Mouse (Mus musculus) cerebellum, postnatal 36 days (tissue): ENCODE measurements around the gene Rhobtb1.

ENCODE experiments used
- DNase-seq, 2 experiments: peaks; one replicate each; pipeline ENCODE4 v3.0.0; 2021 to 2022; ENCODE audit warnings: mixed read lengths in 2 of 2

Gene Rhobtb1

DNA sequence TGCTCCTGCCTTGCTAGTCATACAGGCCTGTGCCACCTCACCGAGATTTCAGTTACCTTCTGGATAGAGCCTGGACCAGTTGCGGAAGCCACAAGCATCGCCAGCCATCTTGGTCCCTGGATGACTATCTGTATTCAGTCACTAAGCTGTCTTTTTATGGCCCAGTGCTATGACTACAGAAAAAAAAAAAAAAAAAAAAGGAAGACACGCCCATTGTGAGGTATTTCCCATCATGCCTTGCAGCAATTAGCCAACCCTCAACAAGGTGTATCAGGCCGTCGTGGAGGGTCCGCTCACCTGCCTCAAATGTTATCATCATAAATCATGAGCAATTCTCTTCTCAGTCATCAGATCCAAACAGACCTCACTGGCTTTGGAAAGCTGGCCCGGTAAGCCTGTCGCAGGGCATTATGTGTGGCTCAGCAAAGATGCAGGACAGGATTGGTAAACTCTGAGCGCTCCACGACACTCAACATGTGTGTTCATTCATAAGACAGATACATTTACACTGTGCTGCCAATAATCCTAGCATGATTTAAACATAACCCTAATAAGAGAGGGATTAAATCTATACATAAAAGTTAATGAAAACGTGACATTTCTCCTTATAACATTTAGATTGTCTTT lies 176.9 kb downstream of the Rhobtb1 start:
- no peak for DNase-seq

DNA sequence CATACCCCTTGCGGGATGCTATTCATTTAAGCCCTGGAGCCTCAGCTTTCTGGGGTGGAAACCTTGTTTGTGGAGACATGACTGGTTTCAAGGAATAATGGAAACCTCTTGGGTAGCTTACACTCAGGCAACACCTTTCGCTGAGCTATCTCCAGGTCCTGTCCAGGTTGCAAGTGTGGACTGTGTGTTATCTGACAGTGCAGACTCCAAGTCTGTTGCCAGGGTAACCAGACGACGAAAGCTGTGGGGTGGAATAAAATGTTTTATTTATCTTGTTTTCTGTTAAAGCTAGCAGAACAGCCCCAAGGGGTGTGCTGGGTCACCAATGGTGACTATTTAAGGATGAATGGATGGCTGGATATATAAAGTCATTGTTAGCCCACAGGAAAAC lies 177.4 kb downstream of the Rhobtb1 start:
- DNase-seq = no peak

DNA sequence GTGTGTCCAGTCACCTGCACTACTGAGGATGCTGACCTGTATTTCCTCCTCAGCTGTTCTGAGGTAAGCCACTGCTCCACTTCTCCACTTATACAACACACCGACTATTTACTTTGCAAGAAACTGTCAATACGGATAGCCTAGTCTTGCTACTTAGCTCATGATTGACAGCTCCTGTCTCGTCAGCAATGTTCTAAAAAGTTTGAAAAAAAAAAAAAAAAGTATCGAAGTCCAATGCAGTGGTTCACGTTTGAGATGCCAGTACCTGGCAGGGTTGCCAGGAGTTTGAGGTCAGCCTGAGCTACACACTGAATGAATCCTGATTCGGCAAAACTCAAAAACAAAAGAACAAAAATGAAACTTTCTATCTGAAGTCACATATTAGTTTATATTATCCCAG lies 180.0 kb downstream of the Rhobtb1 start:
- no peak for DNase-seq

DNA sequence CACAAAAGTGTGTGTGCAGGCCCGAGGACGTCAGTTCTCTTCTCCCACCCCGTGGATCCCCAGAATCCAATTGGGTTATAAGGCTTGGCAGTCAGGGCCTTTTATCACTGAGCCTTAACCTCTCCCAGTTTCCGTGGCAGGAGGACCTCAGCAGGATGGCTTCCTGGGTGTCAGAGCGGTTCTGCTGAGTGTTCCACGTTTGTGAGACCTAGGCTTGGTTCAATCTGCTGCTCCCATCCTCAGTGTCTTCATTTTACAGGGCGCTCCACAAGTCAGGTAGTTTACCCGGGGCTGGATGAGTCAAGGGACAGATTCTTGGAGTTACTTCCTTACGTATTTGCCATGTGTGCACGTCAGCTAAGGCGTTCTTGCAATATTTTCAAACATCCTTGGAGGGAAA lies 182.0 kb downstream of the Rhobtb1 start:
- no peak for DNase-seq

DNA sequence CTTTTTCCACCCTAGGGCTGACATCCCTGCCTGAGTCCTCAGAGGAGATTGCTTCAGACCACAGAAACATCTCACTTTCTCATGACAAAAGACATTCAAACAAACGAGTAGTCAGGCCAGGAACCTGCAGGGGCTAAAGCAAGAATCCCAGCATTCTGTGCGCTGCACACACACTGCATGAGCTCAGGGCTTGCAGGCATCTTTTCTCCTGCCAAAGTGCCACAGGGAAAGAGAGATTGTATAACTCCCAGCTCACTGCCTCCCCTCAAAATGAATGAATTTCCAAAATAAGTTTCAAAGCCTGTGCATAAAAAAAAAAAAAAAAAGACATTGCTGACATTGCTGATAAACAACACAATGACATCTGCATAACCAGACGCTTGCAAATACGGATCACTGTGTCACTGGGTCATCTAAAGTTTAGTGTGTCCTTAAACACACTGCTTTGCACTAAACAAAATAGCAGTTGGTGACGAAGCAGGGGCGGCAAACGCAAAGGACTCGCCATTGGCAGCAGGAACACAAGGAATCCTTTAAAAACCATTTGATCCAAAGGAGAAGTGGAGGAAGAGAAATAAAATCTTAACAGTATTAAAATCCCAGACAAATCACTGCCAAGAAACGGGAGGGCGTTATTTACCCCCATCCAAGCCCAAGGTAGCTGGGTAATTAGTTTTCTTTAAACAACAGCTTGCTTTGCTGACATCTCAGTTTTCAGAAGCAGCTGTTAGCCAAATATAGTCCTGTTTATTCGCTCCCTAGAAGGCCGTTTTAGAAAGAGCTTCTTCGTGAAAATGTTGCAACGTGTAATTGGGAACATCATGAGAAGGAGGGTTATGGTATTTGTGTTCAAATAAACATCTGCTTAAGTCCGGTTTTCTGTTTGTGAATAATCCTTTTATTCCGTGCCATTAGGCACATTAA lies 183.3 kb downstream of the Rhobtb1 start:
- no peak for DNase-seq

- no peak for DNase-seq
Observed at GRCm38 (mm10) chr10:69335195-69335536, 183.9 kb downstream of the Rhobtb1 start.

GRCm38 (mm10) chr10:69335611-69336010 lies 184.4 kb downstream of the Rhobtb1 start:
- no peak for DNase-seq

GRCm38 (mm10) chr10:69336219-69336618 lies 185.0 kb downstream of the Rhobtb1 start:
- DNase-seq = no peak

- no peak for DNase-seq
Observed at GRCm38 (mm10) chr10:69340001-69340400, 188.8 kb downstream of the Rhobtb1 start.
